Mouse (Mus musculus): ENCODE results near the gene Cxcr4.

- no peak for TF ChIP-seq CTCF (IDR thresholded peaks at IDR 0.05; ENCODE audit: low read depth)
- no peak for TF ChIP-seq EP300 (IDR thresholded peaks at IDR 0.05; ENCODE audit: low read depth)
Observed at GRCm38 (mm10) chr1:128616586-128616985, 24.5 kb upstream of the Cxcr4 start.
